Mouse (Mus musculus) kidney, adult 2 months (tissue): ENCODE results near the gene Slc3a2.

ENCODE experiments used
- CTCF ChIP-seq: fragments of 200-500 bp; conservative IDR thresholded peaks from 2 replicates; pipeline ENCODE4 v1.5.1; 2011; ENCODE audit warnings: low read depth, mild to moderate bottlenecking, control low read depth, low read length, moderate library complexity, mixed read lengths; ENCODE audit not compliant: insufficient read depth, insufficient read length
- POLR2A ChIP-seq: fragments of 200-500 bp; IDR thresholded peaks from one replicate; pipeline ENCODE4 v1.6.1; 2011; ENCODE audit warnings: low read depth, low read length, control low read depth

DNA sequence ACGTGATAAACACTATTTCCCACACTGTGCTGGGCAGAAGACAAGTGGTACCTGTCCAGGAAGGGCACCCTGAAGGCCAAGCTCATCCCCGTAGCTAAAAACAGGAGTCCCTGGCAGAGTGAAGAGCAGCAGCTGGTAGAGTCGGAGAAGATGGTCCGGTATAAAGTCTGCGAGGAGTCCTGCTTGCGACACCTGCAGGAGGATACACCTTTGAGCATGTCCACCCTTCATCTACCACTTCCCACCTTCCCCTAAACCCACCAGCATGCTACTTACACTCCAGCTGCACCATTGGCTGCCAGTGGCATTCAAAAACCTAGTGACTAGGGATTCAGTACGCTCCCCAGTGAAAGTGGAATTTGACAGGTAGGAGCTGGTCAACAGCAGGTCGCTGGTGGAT lies 14.2 kb downstream of the Slc3a2 start:
- no peak for TF ChIP-seq CTCF
- no peak for TF ChIP-seq POLR2A
